Mouse (Mus musculus): ENCODE measurements around the gene Ambra1.

Ambra1 gene

DNA sequence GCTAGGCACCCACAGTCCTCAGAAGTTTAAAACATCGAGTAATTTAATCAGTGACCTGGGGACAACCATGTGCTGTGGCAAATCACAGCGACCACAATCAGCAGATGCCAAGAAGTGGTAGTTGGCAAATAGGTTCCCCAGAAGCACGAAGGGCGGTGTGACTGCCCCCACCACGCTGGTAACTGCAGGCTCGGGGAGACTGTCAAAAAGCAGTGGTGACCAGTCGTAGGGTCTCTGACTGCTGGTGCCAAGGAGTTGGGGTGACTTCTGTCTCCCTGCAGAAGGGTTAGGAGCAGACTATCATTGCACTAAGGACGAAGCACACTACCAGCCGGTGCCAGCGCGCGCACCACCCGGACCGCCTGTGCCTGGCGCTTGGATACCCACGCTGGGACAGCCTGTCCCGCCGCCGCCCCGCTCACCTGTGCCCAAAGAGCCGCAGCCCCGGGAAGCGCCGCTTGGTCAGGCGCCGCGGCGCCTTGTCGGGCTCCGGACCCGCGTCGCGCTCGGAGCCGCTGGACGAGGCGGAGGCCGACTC lies 233.0 kb downstream of the Ambra1 start:
- DNase-seq: no peak

GRCm38 (mm10) chr2:91963443-91963932 lies 233.6 kb downstream of the Ambra1 start:
- DNase-seq: peak; percentile 96

DNA sequence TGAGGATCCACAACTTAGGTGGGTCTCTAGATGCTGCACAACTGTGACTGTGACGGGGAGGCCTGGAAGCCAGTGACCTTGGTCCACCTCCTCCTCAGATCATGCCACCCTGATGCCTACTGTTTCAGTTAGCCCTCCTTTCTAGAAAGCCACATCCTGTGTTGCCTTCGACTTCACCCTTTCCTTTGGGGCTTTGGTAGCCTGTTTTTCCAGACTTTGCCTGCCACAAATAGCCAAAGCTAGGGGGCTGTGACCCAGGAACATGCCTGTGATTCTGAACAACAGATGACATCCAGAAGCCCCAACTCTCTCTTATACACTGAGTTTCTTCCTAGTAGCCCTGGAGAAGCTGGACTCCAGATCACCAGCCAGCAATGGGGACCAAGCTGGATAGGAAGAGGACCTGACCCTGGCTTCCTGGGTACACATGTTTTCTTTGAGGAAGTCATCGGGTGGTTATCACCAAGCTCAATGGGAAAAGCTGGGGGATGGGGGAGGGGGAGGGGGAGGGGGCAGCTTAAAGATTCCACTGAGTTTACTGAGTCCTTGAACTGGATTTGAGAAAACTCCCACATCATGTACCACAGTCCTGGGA lies 234.8 kb downstream of the Ambra1 start:
- DNase-seq: no peak

GRCm38 (mm10) chr2:91965417-91965816 lies 235.5 kb downstream of the Ambra1 start:
- no peak for DNase-seq

DNA sequence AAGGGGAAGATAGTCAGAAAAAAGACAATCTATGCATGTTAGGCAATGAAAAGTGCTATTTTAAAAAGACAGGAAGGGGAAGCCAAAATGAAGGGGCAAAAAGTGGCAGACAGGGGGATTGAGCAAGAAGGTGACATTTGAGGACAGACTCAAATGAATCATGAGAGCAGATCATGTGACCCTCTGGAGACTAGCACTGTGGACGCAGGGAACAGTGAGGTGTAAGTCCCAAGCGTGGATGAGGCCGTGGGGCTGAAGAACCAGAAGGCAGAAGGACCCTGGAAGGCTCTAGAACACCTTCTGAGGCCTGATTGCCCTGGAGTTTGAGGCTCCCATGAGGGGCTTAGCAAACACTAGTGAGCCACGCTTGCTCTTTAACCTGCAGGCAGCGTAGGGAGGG lies 236.4 kb downstream of the Ambra1 start:
- DNase-seq: no peak

GRCm38 (mm10) chr2:91967962-91968361 lies 238.0 kb downstream of the Ambra1 start:
- no peak for DNase-seq

Data from right cerebral cortex, postnatal 4 days (tissue).